Mouse (Mus musculus): ENCODE data around the gene G3bp1. TPM values are rescaled to one million over a fixed set of nuclear protein-coding genes. Genes with fewer than 3 reads are reported as not detected.

The G3bp1 gene
- 10 to 100 TPM; 49.7 to 56.3 TPM for total RNA-seq (2021)
- long read RNA-seq, experiment 1, full-length matches to known transcripts: 350 of 396 reads
- long read RNA-seq, experiment 1, partial matches to known transcripts: 4 of 396 reads
- long read RNA-seq, experiment 1, other reads (novel, unspliced or antisense): 42 of 396 reads
- long read RNA-seq, experiment 2, full-length matches to known transcripts: 945 of 1,020 reads
- long read RNA-seq, experiment 2, partial matches to known transcripts: 20 of 1,020 reads
- long read RNA-seq, experiment 2, other reads (novel, unspliced or antisense): 55 of 1,020 reads

DNA sequence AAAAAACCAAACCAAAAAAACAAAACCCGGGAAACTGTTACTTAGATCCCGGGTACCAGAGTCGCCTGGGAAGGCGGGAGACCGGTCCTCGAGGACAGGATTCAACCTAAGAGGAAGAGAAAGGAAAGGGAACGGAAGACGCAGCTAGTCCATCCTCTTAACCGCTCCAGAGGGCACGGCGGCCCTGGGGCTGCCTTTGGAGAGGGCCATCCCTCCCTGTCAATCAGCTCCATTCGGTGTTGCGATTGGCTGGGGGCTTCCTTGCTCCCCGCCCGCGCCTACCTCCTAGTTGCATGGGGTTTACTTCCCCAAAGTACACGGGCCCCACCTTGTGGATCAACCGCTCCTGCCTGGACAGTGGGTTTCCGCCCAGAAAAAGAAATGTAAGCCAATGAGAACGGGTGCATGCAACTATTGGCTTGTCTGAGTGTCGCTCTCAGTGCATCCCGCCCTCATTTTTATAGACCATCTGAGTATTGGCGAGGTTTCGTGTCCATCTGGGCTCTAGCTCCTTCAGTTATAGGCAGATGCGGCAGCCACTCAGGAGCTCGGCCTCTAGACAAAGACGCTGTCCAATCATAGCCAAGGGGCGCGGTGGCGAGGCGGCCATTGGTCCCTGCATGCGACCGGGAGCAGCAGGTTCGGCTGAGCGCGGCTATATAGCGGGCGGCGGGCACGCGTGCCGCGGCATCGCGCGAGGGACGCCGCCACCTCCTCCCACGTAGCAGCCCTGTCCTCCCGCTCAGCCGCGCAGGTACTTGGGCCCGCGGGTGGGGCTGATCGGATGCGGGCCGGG lies at the start of gene G3bp1:
Gene G3bp1, plus strand, starts transcription at position 638 of the 796 bp plus-strand sequence.
- DNase-seq (ENCODE audit: low spot score in 2 of 2): peak; percentile 95 to 97

GRCm38 (mm10) chr11:55422978-55423377 lies 46.5 kb upstream of the G3bp1 start, which contains the start of gene Sparc:
Gene Sparc (minus strand): TSS chr11:55423183.
- no peak for DNase-seq (ENCODE audit: low spot score in 2 of 2)

- peak; percentile 46 to 63 for DNase-seq (ENCODE audit: low spot score in 2 of 2)
Observed at GRCm38 (mm10) chr11:55423756-55424155, 45.7 kb upstream of the G3bp1 start.

DNA sequence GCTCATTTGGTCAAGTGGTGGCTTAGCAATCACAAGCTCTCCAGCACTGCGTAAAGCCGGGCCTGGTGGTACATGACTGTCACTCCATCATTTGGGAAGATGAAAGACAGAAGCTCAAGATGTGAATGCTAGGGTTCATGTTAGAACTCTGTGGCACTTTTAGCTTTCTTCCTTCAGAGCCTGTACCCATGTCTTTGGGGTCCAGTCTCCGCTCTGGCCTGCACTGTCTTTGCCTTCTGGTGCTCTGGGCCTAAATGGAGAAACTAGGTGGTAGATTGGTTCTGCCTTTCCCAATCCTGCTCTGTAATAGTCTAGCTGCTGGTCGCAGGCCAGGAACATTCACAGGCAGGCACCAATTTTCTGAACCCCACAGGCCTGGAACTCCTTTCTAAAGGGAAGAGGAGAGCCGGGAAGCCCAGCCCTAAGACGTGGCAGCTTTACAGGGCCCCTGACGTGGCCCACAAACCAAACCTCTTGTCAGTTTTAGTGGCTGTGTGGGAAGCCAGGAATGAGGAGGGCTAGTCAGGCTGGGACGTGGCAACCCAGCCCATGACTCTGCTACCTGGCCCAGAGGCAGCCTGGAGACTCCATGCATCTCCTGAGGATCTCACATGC lies 44.6 kb upstream of the G3bp1 start:
- DNase-seq (ENCODE audit: low spot score in 2 of 2): peak in 1 of 2 experiments; percentile 29

DNA sequence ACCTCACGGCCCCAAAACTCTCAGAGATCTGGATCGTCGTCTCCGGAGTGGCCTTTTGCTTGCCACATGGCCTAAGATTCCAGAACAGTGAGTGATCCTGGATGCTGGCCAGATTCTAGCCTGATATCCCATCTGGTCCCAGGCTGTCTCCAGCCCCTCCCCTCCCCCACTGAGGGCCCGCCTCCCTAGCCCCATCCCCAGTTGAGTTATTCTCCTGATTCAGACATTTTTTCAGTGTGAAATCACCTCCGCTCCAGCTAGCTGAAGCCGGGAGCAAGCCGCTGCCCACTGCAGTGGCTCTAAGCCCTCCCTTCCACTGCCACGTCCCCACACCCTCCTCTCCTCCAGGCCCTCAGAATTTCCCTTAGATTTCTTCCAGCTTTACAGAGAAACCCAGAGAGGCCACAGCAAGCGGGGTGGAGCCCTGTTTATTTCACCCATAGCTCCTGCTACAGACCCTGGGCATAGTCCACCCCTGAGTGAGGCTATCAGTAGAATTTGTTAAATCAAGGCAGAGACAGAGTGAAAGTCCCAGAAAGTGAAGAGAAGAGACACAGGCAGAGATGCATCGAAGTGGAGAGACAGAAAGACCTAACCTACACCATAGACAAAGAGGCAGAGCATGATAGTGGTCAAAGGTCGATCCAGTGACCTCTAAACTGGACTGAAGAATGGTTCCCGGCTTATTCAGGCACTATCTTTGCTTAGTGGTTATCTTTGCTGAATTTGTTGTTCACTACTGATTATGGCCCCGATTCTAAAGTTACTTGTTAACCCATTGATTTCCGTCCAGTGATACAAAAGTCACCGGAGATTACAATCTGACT lies 41.1 kb upstream of the G3bp1 start:
- DNase-seq (ENCODE audit: low spot score in 2 of 2): peak; percentile 84 to 88

GRCm38 (mm10) chr11:55429973-55430372 lies 39.5 kb upstream of the G3bp1 start:
- no peak for DNase-seq (ENCODE audit: low spot score in 2 of 2)

DNA sequence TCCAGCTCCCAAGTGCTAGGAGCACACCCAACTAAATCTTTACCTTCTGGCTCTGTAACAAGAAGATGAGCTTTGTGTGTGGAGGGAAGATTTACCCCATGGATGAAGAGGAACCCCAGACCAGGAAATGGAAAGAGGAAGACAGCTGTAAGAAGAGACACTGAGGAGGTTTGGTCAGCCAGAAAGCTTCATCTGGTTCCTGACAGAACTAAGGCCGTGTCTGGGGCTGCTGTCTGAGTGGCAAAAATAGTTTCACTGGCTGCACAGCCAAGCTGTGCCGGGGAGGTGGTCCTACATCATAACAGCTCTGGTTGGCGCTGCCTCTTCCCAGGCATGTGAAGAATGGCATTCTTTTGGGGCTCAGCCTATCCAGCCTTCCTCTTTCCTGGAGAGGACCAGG lies 36.5 kb upstream of the G3bp1 start:
- no peak for DNase-seq (ENCODE audit: low spot score in 2 of 2)

- no peak for DNase-seq (ENCODE audit: low spot score in 2 of 2)
Observed at GRCm38 (mm10) chr11:55436089-55436488, 33.4 kb upstream of the G3bp1 start.

DNA sequence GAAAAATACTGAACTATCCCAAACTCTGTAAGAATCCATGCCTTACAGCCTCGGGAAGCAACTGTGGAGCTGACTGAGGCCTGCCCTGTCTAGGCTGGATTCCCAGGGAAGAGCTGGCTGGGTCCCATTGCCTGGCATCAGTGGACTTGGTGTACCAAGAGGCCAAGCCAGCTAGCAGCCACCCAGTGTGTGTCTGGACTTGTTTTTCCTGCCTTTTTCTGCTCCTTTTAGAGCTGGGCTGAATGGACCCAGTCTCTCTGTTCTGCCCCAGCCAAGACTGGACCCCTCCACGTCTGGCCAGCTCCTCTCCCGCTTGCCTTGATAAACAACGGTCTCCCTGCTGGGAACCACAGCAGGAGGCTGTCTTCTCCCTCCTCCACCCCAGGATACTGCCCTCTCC lies 31.5 kb upstream of the G3bp1 start:
- DNase-seq (ENCODE audit: low spot score in 2 of 2): no peak

GRCm38 (mm10) chr11:55439718-55440117 lies 29.8 kb upstream of the G3bp1 start:
- no peak for DNase-seq (ENCODE audit: low spot score in 2 of 2)

DNA sequence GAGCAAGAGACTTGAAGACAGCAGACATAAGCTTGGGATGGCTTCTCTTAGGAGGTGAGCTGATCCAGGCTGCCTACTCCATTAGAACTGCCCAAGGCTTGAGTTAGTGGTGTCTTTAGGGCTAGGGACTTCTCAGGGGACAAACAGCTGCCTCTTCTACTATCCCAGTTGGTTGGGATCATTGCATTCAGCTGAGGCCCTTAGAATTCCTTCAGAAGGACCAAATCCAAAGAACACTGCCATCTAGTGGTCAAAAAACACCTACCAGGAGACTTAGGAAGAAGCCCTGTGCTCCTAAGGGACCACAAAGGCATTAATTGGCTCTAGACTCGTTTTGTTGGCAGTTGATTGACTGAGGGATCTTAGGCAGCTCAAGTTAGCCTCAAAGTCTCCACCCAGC lies 24.7 kb upstream of the G3bp1 start:
- no peak for DNase-seq (ENCODE audit: low spot score in 2 of 2)

DNA sequence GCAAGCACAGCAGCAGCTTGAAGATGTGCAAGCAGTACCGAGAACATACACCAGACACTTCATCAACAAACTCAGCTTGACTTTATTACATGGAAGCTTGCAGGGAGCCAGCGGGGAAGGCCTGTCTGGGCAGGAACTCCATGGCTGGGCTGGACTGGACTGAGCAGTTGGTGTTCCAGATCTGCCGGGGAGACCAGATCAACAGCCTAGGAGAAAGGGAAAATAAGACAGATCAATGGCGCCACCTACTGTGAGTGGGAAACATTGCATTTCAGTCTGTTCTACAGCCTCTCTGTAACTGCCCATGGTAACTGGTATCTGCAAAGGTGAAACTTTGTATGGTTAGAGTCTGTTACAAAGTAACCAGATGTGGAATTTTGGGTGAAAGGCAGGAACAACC lies 22.9 kb upstream of the G3bp1 start:
- peak; percentile 81 to 86 for DNase-seq (ENCODE audit: low spot score in 2 of 2)

GRCm38 (mm10) chr11:55449531-55449930 lies 20.0 kb upstream of the G3bp1 start:
- no peak for DNase-seq (ENCODE audit: low spot score in 2 of 2)

DNA sequence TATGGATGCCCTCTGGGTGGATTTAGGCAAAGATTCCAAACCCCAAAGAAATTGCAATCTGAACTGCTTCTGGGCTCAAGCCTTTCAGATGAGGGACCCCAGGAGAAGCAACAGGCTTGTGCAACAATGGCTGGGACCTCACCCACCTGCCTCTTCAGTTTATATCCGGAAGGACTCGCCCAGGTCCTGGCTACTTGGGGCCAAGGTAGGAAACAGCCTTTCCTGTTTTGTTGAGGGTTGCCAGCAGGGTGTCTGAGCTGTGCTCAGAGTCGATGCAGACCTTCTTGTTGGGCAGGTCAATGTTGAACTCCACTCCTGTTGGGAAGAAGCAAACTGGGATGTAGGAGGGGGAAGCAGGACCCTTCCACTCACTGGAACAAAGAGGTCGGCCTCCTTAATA lies 19.2 kb upstream of the G3bp1 start:
- no peak for DNase-seq (ENCODE audit: low spot score in 2 of 2)

GRCm38 (mm10) chr11:55453640-55454039 lies 15.8 kb upstream of the G3bp1 start:
- no peak for DNase-seq (ENCODE audit: low spot score in 2 of 2)

GRCm38 (mm10) chr11:55455166-55455565 lies 14.3 kb upstream of the G3bp1 start:
- DNase-seq (ENCODE audit: low spot score in 2 of 2): no peak

DNA sequence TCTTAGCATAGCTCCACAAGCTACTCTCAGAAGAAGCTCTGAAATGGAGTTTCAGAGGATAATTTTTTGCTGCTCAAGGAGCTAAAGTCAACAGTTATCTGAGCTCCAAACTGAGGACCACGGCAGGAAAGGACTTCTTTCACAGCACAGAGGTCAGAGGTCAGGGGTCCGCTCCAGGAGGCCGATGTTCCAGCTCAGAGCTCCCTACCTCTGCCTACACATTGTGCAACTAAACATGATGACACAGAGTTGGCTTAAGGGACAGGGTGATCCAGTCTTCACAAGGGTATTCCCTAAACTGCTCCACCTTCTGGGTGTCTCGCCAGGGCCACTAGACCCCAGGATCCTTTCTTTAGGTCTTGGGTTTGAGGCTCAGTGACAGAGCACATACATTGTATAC lies 11.0 kb upstream of the G3bp1 start:
- no peak for DNase-seq (ENCODE audit: low spot score in 2 of 2)

GRCm38 (mm10) chr11:55459850-55460558 lies 9.5 kb upstream of the G3bp1 start:
- no peak for DNase-seq (ENCODE audit: low spot score in 2 of 2)

GRCm38 (mm10) chr11:55460559-55461018 lies 8.9 kb upstream of the G3bp1 start:
- no peak for DNase-seq (ENCODE audit: low spot score in 2 of 2)

- peak; percentile 91 to 93 for DNase-seq (ENCODE audit: low spot score in 2 of 2)
Observed at GRCm38 (mm10) chr11:55461019-55461645, 8.4 kb upstream of the G3bp1 start, which contains the start of gene Atox1. Gene Atox1 (minus strand): TSS chr11:55461239.
